8 mouse cellular contexts compared by ENCODE assay signal in the genomic region with DNA sequence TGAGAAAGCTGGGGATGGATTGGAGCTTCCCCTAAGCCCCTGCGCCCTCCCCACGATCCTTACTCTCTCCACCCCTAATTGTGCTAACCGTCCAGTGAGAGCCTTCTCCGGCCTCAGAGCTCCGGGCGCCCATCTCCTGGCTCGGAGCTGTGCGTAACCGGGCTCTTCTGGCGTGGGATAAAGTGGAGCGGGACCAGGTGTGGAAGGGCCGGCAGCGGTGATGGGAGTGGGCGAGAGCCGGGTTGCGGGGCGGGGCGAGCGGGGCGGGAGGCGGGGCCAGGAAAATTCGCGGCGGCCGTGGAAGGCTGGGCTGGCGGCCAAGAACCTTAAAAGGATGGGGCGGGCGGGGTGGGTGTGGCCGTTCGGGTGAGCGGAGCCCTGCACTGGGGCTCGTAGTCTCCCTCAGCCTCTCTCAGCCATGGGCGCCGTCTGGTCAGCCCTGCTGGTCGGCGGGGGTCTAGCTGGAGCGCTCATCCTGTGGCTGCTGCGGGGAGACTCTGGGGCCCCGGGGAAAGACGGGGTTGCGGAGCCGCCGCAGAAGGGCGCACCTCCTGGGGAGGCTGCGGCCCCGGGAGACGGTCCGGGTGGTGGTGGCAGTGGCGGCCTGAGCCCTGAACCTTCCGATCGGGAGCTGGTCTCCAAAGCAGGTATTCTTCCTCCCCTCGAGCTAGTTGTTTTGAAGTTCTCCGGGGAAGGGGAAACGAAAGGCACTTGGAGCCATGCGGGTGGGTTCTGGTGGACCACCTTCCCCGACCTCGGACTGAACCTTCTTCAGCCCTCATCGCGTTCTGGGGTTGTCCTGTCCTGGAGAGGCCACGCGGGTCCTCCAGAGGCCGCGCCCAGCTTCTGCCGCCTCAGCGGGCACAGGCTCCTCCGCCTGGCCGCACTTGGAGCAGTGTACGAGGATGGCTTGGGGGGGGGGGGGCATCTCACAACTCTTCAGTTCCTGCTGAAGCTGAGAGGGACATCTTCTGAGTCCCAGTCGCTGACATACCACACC. TPM values are rescaled to one million over a fixed set of nuclear protein-coding genes. Genes with fewer than 3 reads are reported as not detected.
DNase-seq lines count a peak whose midpoint lies in the region; ATAC-seq and TF ChIP-seq lines count a peak whose summit lies in the region.

A gene (plus strand): TSS at position 351 of the 1,000 bp plus-strand sequence.

- peaks cover 4% of the 10 kb centered on the region; the same call in 1 of the 2 replicates for H3K4me1 ChIP-seq in embryonic facial prominence, embryonic 12.5 days
- peaks cover 22% of the 10 kb centered on the region for H3K4me1 ChIP-seq in heart, embryonic 13.5 days
- no peaks in the 10 kb centered on the region for H3K4me1 ChIP-seq in kidney, postnatal 0 days (replicated peaks; ENCODE audit: insufficient read depth, low read length)

- H3K4me2 ChIP-seq in embryonic facial prominence, embryonic 12.5 days (replicated peaks), result peak within 1 kb of the TSS; percentile 82
- peak within 1 kb of the TSS; percentile 79 for H3K4me2 ChIP-seq in heart, embryonic 13.5 days
- peak within 1 kb of the TSS; percentile 97 for H3K4me2 ChIP-seq in kidney, postnatal 0 days (ENCODE audit: low read length)

- H3K27ac ChIP-seq in embryonic facial prominence, embryonic 12.5 days, result peak within 1 kb of the TSS; percentile 63; the same call in 1 of the 2 replicates
- H3K27ac ChIP-seq in heart, embryonic 13.5 days (replicated peaks), result peak within 1 kb of the TSS; percentile 88
- peak within 1 kb of the TSS; percentile 68 for H3K27ac ChIP-seq in kidney, postnatal 0 days

- H3K9me3 ChIP-seq in embryonic facial prominence, embryonic 12.5 days, result no peaks in the 10 kb centered on the region
- H3K9me3 ChIP-seq in heart, embryonic 13.5 days, result no peaks in the 10 kb centered on the region
- no peaks in the 10 kb centered on the region for H3K9me3 ChIP-seq in kidney, postnatal 0 days (replicated peaks; ENCODE audit: low read length)

- peak within 1 kb of the TSS; percentile 68 for H3K9ac ChIP-seq in embryonic facial prominence, embryonic 12.5 days
- H3K9ac ChIP-seq in heart, embryonic 13.5 days, result peak within 1 kb of the TSS; percentile 94
- H3K9ac ChIP-seq in kidney, postnatal 0 days (ENCODE audit: low read depth, low read length), result peak within 1 kb of the TSS; percentile 72

- peak; percentile 90 for ATAC-seq in embryonic facial prominence, embryonic 12.5 days (ENCODE audit: insufficient number of reproducible peaks, insufficient read depth, low FRiP score, low TSS enrichment)
- peak; percentile 80 for ATAC-seq in heart, embryonic 13.5 days (ENCODE audit: extremely low read depth, insufficient number of reproducible peaks, low FRiP score, low TSS enrichment)
- ATAC-seq in kidney, postnatal 0 days (replicated peaks; ENCODE audit: low FRiP score, low read depth), result peak; percentile 88

- H3K27me3 ChIP-seq in embryonic facial prominence, embryonic 12.5 days, result peaks cover 4% of the 10 kb centered on the region; the same call in 1 of the 2 replicates
- peaks cover 13% of the 10 kb centered on the region; the same call in 1 of the 2 replicates for H3K27me3 ChIP-seq in heart, embryonic 13.5 days (replicated peaks)
- no peaks in the 10 kb centered on the region for H3K27me3 ChIP-seq in kidney, postnatal 0 days (ENCODE audit: insufficient read depth, low read length)

- H3K36me3 ChIP-seq in embryonic facial prominence, embryonic 12.5 days, result no peaks in the 10 kb centered on the region
- H3K36me3 ChIP-seq in heart, embryonic 13.5 days, result peaks cover 19% of the 10 kb centered on the region
- H3K36me3 ChIP-seq in kidney, postnatal 0 days (ENCODE audit: insufficient read depth, low read length), result no peaks in the 10 kb centered on the region

- DNase-seq in right cerebral cortex, adult 18-20 months, result peak; percentile 21
- DNase-seq in right cerebral cortex, postnatal 36 days (ENCODE audit: low spot score in 2 of 2), result no peak
- DNase-seq in kidney, postnatal 0 days (ENCODE audit: low spot score), result peak; percentile 83
- peak; percentile 67 for DNase-seq in lung, postnatal 10 days
- peak; percentile 44 for DNase-seq in ovary, postnatal 14 days (ENCODE audit: low spot score)
- peak; percentile 40 to 47 for DNase-seq in thymus, postnatal 36 days

- WGBS in embryonic facial prominence, embryonic 12.5 days, result 2% methylated on average over 53 of the region's 69 CpGs
- under 1% methylated on average over 65 of the region's 69 CpGs for WGBS in heart, embryonic 13.5 days
- under 1% methylated on average over 61 of the region's 69 CpGs for WGBS in kidney, postnatal 0 days

- no peak for TF ChIP-seq CTCF in kidney, postnatal 0 days (IDR thresholded peaks at IDR 0.05; ENCODE audit: low read depth)

- peak within 1 kb of the TSS; percentile 65 for H3K4me3 ChIP-seq in embryonic facial prominence, embryonic 12.5 days
- peak within 1 kb of the TSS; percentile 82 for H3K4me3 ChIP-seq in heart, embryonic 13.5 days
- peak within 1 kb of the TSS; percentile 70 for H3K4me3 ChIP-seq in kidney, postnatal 0 days (replicated peaks; ENCODE audit: low read depth, low read length)

RNA-seq across cellular contexts. Expression of the gene that starts here (rescaled TPM):
- 13.2 and 14.5 TPM in 2 replicates for polyA plus RNA-seq in embryonic facial prominence, embryonic 12.5 days (2016; fragmentation: Nextera tagmentation; extraction: Ambion mirVana)
- 77.8 and 83.8 TPM in 2 replicates for polyA plus RNA-seq in heart, embryonic 13.5 days (2015; fragmentation: Nextera tagmentation; extraction: Ambion mirVana)
- 25.7 and 27.8 TPM in 2 replicates for polyA plus RNA-seq in kidney, postnatal 0 days (2015; fragmentation: Nextera tagmentation; extraction: Ambion mirVana)

Comparison
In these comparisons a context has a peak if more than half of its experiments do, and no peak if none do; other contexts are left out.
1. DNase-seq: peak in right cerebral cortex, adult 18-20 months (single experiment), kidney, postnatal 0 days (single experiment), lung, postnatal 10 days (single experiment), ovary, postnatal 14 days (single experiment) and thymus, postnatal 36 days (2 of 2); none in right cerebral cortex, postnatal 36 days (0 of 2).
2. Peak in every context shown above with its lines, with median percentiles within 50 percentile points of each other: ATAC-seq, H3K27ac ChIP-seq, H3K4me2 ChIP-seq, H3K4me3 ChIP-seq and H3K9ac ChIP-seq.